Mouse (Mus musculus) stomach, embryonic 14.5 days (tissue): ENCODE data around the gene Mlph. TPM values are rescaled to one million over a fixed set of nuclear protein-coding genes. Genes with fewer than 3 reads are reported as not detected.

Source experiments
- ATAC-seq: fragments of 200-750 bp; cut with Nextera tagmentation; 2 replicates; pipeline ENCODE4 v1.8.0; 2017; ENCODE audit warnings: low read depth, moderate TSS enrichment; ENCODE audit not compliant: insufficient number of reproducible peaks, insufficient read depth, low FRiP score
- H3K27ac ChIP-seq: fragments of 300-500 bp; sonication (generic); 2 replicates; pipeline ENCODE4 v1.5.1; 2014; ENCODE audit warnings: mild to moderate bottlenecking, low read length, moderate library complexity, mixed read lengths
- H3K27me3 ChIP-seq: fragments of 300-500 bp; sonication (generic); 2 replicates; pipeline ENCODE4 v1.6.1; 2014; ENCODE audit warnings: low read length, control low read depth, mixed read lengths; ENCODE audit not compliant: control insufficient read depth, insufficient read depth
- H3K36me3 ChIP-seq: fragments of 300-500 bp; sonication (generic); 2 replicates; pipeline ENCODE4 v1.6.1; 2014; ENCODE audit warnings: mild to moderate bottlenecking, control low read depth, low read length, moderate library complexity, mixed read lengths; ENCODE audit not compliant: control insufficient read depth, insufficient read depth
- H3K4me1 ChIP-seq: fragments of 300-500 bp; sonication (generic); 2 replicates; pipeline ENCODE4 v1.6.1; 2014; ENCODE audit warnings: low read length, control low read depth, mixed read lengths; ENCODE audit not compliant: control insufficient read depth, insufficient read depth
- H3K4me2 ChIP-seq: fragments of 300-500 bp; sonication (generic); replicated peaks from 2 replicates; pipeline ENCODE4 v1.6.1; 2014; ENCODE audit warnings: low read depth, low read length, control low read depth
- H3K4me3 ChIP-seq: fragments of 300-500 bp; sonication (generic); 2 replicates; pipeline ENCODE4 v1.5.1; 2014; ENCODE audit warnings: low read depth, low read length, control low read depth
- H3K9ac ChIP-seq: fragments of 300-500 bp; sonication (generic); replicated peaks from 2 replicates; pipeline ENCODE4 v1.6.1; 2014; ENCODE audit warnings: low read depth, mild to moderate bottlenecking, control low read depth, low read length, moderate library complexity, mixed read lengths
- H3K9me3 ChIP-seq: fragments of 300-500 bp; sonication (generic); 2 replicates; pipeline ENCODE4 v1.6.1; 2016; ENCODE audit warnings: low read depth, low read length, control low read depth; ENCODE audit not compliant: control insufficient read depth
- WGBS: fragments of 180-500 bp; shearing (Covaris S2); extraction: QIAGEN DNeasy Blood & Tissue Kit; methylation state at CpG from one replicate; pipeline ENCODE4 v1.1.7; 2014; 5-methylcytosine and 5-hydroxymethylcytosine counted together
- polyA plus RNA-seq: library from polyadenylated mRNA; unstranded; fragments of >200 nt; fragmentation: Nextera tagmentation; extraction: Ambion mirVana; gene quantifications from 2 replicates; pipeline ENCODE4 v1.2.1, GENCODE M21; 2014

Mlph gene
- polyA plus RNA-seq, 1 experiment from 2014 or later = 1.3 TPM

DNA sequence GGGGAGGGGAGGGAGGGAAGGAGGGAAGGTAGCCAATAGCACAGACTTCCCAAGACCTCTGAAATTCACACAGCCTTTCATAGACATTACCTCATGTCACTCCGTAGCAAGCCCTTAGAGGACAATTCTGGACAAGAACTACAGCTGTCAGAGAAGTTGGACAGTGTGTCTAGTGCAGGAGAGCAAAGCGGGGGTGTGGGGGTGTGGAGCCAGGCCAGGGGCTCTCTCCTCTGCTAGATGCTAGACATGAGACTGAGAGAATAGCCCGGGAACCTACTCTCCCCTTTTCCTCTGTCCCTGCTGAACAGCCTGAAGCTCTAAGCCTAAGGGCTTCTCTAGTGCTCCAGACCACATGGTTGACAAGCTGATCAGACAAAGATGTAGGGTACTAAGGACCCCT is 19.9 kb upstream of the Mlph start:
- Histone ChIP-seq H3K36me3 (no peaks in the 10 kb centered on the region), H3K4me2 (no peak overlapping the region), H3K4me3 (no peak overlapping the region), H3K4me1 (0 out of 2 replicates have a peak, but pooled peaks cover 5% of the 10 kb centered on the region), H3K9me3 (no peaks in the 10 kb centered on the region; the same call in 1 of the 2 replicates), H3K9ac (no peak overlapping the region), H3K27me3 (no peaks in the 10 kb centered on the region), H3K27ac (no peak overlapping the region)
- WGBS = 73% methylated on average over 3 of the region's 3 CpGs
- no peak; the same call in 1 of the 2 replicates for ATAC-seq

DNA sequence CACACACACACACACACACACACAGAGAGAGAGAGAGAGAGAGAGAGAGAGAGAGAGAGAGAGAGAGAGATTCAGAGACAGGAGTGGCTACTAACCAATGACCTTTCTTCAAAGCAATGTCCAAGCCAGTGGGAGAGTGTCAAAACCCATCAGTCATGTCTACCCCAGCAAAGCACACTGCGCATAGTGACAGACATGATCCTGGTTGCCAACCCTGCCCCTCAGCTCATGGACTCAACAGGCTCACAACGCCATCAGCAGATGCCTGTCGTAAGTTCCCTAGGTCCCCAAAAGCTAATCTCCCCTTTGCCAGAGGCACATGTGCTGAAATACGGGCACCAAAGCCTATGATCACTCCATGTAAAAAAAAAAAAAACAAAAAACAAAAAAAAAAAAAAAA is 18.6 kb upstream of the Mlph start:
- Histone ChIP-seq H3K27ac (no peak overlapping the region), H3K27me3 (no peaks in the 10 kb centered on the region), H3K4me1 (0 out of 2 replicates have a peak, but pooled peaks cover 5% of the 10 kb centered on the region), H3K4me3 (no peak overlapping the region), H3K9me3 (no peaks in the 10 kb centered on the region), H3K4me2 (no peak overlapping the region), H3K36me3 (no peaks in the 10 kb centered on the region), H3K9ac (no peak overlapping the region)
- WGBS = 89% methylated on average over 4 of the region's 4 CpGs
- ATAC-seq = no peak

DNA sequence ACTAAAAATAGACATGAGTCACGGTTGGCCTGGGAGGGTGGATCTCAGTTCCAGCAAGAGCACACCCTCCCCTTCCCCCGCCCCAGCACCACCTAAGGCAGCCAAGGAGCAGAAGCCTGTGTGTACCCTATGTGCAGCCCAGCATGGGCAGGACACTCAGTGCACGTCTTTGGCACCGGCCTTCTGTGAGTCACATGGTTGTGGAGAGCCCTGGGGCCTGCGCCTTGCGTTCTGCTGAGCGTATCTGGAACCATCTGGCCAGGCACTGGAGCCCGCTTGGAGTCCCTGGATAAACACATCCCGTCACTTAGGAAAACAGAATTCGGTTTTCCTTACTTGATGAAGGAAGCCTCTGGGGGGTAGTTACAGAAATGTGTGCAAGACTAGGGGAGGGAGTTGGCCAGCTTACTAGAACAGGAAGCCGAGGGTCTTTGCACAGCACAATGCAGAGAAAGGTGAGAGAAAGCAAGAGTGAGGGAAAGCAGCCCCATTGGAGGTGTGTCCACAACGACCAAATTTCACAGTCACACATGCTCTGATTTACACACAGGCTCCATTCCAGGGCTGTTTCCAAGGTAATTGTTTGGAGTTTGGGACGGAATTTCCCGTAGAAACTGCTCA is 18.0 kb upstream of the Mlph start:
- H3K4me1 ChIP-seq = 0 out of 2 replicates have a peak, but pooled peaks cover 5% of the 10 kb centered on the region
- no peak overlapping the region for H3K9ac ChIP-seq
- no peak overlapping the region for H3K4me2 ChIP-seq
- WGBS = 50% methylated on average over 14 of the region's 14 CpGs
- no peak overlapping the region for H3K4me3 ChIP-seq
- H3K27ac ChIP-seq = peak overlapping the region; percentile 39; the same call in 1 of the 2 replicates
- no peaks in the 10 kb centered on the region for H3K9me3 ChIP-seq
- no peaks in the 10 kb centered on the region for H3K27me3 ChIP-seq
- ATAC-seq = peak; percentile 81
- no peaks in the 10 kb centered on the region for H3K36me3 ChIP-seq

DNA sequence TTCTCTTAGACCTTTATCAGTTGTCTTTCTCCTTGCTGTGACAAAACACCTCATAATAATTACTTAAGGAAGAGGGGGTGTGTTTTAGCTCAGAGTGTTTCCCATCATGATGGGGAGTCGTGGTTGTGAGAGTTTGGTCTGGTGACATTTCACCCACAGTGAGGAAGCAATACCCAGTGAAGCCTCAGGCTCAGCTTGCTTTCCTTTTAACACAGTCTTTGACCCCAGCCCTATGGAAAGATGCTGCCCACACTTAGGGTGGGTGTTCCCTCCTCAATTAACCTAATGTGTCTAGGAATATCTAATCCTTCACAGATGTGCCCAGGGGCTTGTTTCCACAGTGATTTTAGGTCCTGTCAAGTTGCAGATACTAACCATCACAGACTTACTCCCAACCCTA is 16.9 kb upstream of the Mlph start:
- H3K27me3 ChIP-seq = no peaks in the 10 kb centered on the region
- no peak for ATAC-seq
- H3K9ac ChIP-seq = no peak overlapping the region
- H3K27ac ChIP-seq = no peak overlapping the region
- 55% methylated on average over 1 of the region's 1 CpGs for WGBS
- H3K4me3 ChIP-seq = no peak overlapping the region
- no peaks in the 10 kb centered on the region for H3K9me3 ChIP-seq
- H3K4me1 ChIP-seq = 0 out of 2 replicates have a peak, but pooled peaks cover 6% of the 10 kb centered on the region
- H3K36me3 ChIP-seq = no peaks in the 10 kb centered on the region
- H3K4me2 ChIP-seq = no peak overlapping the region

DNA sequence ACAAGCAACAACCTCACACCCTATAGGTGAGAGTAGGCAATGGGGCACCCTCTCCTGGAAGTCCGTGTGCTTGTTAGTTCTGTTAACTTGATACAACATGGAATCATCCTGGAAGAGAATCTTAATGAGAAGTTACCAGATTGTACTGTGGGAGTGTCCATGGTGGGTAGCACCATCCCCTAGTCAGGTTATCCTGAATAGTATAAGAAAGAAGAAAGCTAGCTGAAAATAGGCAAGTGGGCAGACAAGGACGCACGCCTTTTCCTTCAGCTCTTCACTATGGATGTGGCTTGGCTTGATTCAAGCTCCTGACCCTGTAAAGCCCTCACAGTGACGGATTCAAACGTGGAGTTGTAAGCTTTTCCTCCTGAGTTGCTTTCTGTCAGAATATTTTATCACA is 15.1 kb upstream of the Mlph start:
- Histone ChIP-seq H3K4me2 (no peak overlapping the region), H3K27ac (no peak overlapping the region), H3K36me3 (no peaks in the 10 kb centered on the region), H3K9me3 (no peaks in the 10 kb centered on the region), H3K4me3 (no peak overlapping the region), H3K9ac (no peak overlapping the region), H3K27me3 (no peaks in the 10 kb centered on the region), H3K4me1 (peaks cover 19% of the 10 kb centered on the region)
- no peak for ATAC-seq
- 87% methylated on average over 5 of the region's 5 CpGs for WGBS

DNA sequence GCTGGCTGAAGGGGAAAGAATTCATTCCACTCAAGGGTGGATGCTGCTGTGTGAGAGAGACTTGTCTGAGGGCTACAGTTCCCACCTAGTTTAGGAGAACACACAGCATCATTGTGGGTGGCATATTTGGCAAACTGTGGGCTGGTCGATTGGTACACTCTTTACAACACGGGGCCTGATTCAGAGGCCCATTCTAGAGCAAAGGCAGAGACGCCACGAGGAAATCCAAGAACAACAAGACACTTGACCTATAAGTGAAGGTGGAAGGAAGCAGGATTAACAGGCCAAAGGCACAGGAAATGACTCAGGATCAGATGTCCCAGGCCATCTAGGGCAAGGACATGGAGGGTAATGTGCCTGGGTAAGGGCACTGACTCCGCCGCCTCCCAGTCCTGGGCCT is 14.5 kb upstream of the Mlph start:
- no peak for ATAC-seq
- 73% methylated on average over 6 of the region's 6 CpGs for WGBS

DNA sequence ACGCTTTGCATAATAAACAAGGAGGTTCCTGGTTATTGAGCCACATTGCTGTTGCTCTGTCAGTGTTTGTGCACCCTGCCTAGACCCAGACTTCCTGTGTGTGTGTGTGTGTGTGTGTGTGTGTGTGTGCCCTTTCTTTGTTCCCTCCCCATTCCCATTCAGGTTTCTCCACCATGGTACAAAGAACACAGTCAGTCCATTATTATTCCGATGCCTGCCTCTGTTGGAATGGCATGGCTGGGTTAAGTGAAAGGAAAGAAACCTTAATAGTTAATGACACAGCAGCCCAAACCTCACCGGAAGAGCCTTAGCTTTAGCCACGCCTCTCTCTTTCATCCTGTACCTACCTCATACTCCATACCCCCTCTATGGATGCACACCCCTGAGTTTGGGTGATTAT is 13.6 kb upstream of the Mlph start:
- Histone ChIP-seq H3K27ac (no peak overlapping the region), H3K36me3 (no peaks in the 10 kb centered on the region), H3K9ac (no peak overlapping the region), H3K9me3 (no peaks in the 10 kb centered on the region), H3K27me3 (no peaks in the 10 kb centered on the region), H3K4me1 (peaks cover 20% of the 10 kb centered on the region), H3K4me3 (no peak overlapping the region), H3K4me2 (no peak overlapping the region)
- ATAC-seq = no peak
- WGBS = 81% methylated on average over 4 of the region's 4 CpGs

More for the DNA sequence above, 14.5 kb upstream of the Mlph start:
- no peak overlapping the region for H3K4me2 ChIP-seq
- H3K27me3 ChIP-seq = no peaks in the 10 kb centered on the region
- H3K9ac ChIP-seq = no peak overlapping the region
- no peak overlapping the region for H3K27ac ChIP-seq
- H3K9me3 ChIP-seq = no peaks in the 10 kb centered on the region
- H3K36me3 ChIP-seq = no peaks in the 10 kb centered on the region
- peaks cover 21% of the 10 kb centered on the region for H3K4me1 ChIP-seq
- no peak overlapping the region for H3K4me3 ChIP-seq

DNA sequence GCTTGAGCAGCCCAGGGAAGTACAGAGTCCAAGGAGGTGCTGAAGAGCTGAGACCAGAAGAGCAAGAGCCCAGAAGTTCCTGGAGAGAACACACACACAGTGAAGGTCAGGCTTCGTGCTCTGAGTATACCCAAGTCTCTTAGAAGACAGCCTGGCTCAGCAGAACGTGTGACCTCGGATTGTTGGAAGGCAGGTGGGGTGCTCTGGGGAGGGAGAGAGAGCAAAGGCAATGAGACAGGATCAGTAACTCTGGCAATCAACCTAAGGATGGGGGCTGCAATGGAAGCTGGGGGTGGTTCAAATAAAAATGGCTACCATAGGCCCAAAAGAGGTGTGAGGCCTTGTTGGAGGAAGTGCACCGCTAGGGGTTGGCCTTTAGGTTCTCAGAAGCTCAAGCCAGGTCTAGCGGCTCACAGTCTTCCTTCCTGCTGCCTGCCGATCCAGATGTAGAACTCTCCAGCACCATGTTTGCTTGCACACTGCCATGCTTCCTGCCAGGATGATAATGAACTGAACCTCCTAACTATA is 13.1 kb upstream of the Mlph start:
- Histone ChIP-seq H3K27me3 (no peaks in the 10 kb centered on the region), H3K4me3 (no peak overlapping the region), H3K9ac (no peak overlapping the region), H3K4me2 (no peak overlapping the region), H3K4me1 (peaks cover 16% of the 10 kb centered on the region), H3K27ac (no peak overlapping the region), H3K36me3 (no peaks in the 10 kb centered on the region), H3K9me3 (no peaks in the 10 kb centered on the region)
- ATAC-seq = no peak
- 83% methylated on average over 6 of the region's 6 CpGs for WGBS

DNA sequence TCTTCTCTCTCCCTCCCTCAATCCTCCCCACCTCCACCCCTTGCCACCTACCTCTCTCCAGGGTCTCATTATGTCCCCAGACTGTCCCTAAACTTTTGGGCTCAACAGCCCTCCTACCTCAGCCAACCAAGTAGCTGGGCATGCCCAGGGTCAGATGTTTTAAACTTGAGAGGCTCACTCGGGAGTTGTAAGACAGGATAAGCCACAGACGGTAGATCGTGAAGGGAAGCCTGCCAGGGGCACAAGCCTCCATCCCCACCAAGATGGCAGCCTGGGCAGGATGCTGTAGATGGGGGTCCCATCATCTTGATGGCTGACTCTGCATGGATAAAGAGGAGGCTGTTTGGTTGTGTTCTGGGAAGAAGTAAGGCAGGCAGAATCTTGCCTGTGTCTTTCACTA is 12.1 kb upstream of the Mlph start:
- Histone ChIP-seq H3K9ac (no peak overlapping the region), H3K4me3 (no peak overlapping the region), H3K4me1 (peaks cover 15% of the 10 kb centered on the region), H3K9me3 (no peaks in the 10 kb centered on the region), H3K27ac (no peak overlapping the region), H3K4me2 (no peak overlapping the region), H3K36me3 (no peaks in the 10 kb centered on the region), H3K27me3 (no peaks in the 10 kb centered on the region)
- ATAC-seq = no peak
- 83% methylated on average over 3 of the region's 3 CpGs for WGBS
